In genomic region chr11:100738749-100739148, GRCm38 (mm10) we compare ENCODE assay signal across 8 mouse cellular contexts. TPM values are rescaled to one million over a fixed set of nuclear protein-coding genes. Genes with fewer than 3 reads are reported as not detected.
A peak's percentile ranks its signal among the peaks of the same experiment; 100 is the strongest.
DNase-seq lines count a peak whose midpoint lies in the region; ATAC-seq and TF ChIP-seq lines count a peak whose summit lies in the region.

No protein-coding gene starts in this region.

- WGBS in kidney, embryonic 15.5 days: 17% methylated on average over 5 of the region's 5 CpGs
- WGBS in embryonic facial prominence, embryonic 12.5 days: 20% methylated on average over 5 of the region's 5 CpGs
- WGBS in intestine, embryonic 15.5 days: 19% methylated on average over 5 of the region's 5 CpGs
- WGBS in midbrain, postnatal 0 days: 15% methylated on average over 5 of the region's 5 CpGs

- H3K9me3 ChIP-seq in kidney, embryonic 15.5 days (replicated peaks): no peaks in the 10 kb centered on the region
- H3K9me3 ChIP-seq in embryonic facial prominence, embryonic 12.5 days: no peaks in the 10 kb centered on the region
- no peaks in the 10 kb centered on the region for H3K9me3 ChIP-seq in intestine, embryonic 15.5 days
- H3K9me3 ChIP-seq in midbrain, postnatal 0 days (ENCODE audit: low read length): no peaks in the 10 kb centered on the region

- peak overlapping the region; percentile 18; the same call in 1 of the 2 replicates for H3K9ac ChIP-seq in kidney, embryonic 15.5 days
- H3K9ac ChIP-seq in embryonic facial prominence, embryonic 12.5 days: no peak overlapping the region; the same call in 1 of the 2 replicates
- peak overlapping the region; percentile 57 for H3K9ac ChIP-seq in intestine, embryonic 15.5 days
- peak overlapping the region; percentile 67; the same call in 1 of the 2 replicates for H3K9ac ChIP-seq in midbrain, postnatal 0 days (replicated peaks; ENCODE audit: low read length, poor library complexity, severe bottlenecking)

- H3K4me3 ChIP-seq in kidney, embryonic 15.5 days (replicated peaks): peak overlapping the region; percentile 67
- H3K4me3 ChIP-seq in embryonic facial prominence, embryonic 12.5 days: peak overlapping the region; percentile 87
- H3K4me3 ChIP-seq in intestine, embryonic 15.5 days (replicated peaks): peak overlapping the region; percentile 95
- H3K4me3 ChIP-seq in midbrain, postnatal 0 days (ENCODE audit: low read depth, low read length): peak overlapping the region; percentile 96

- TF ChIP-seq CTCF in midbrain, postnatal 0 days (IDR thresholded peaks at IDR 0.05): no peak

- DNase-seq in kidney, postnatal 36 days: no peak
- no peak for DNase-seq in midbrain, postnatal 0 days (ENCODE audit: low spot score)
- no peak for DNase-seq in ovary, adult 18-20 months (ENCODE audit: low spot score)
- DNase-seq in retina, postnatal 1 day: no peak

- H3K27ac ChIP-seq in kidney, embryonic 15.5 days: no peak overlapping the region
- H3K27ac ChIP-seq in embryonic facial prominence, embryonic 12.5 days: no peak overlapping the region
- H3K27ac ChIP-seq in intestine, embryonic 15.5 days: no peak overlapping the region
- peak overlapping the region; percentile 79 for H3K27ac ChIP-seq in midbrain, postnatal 0 days (ENCODE audit: low read depth, low read length)

- no peaks in the 10 kb centered on the region for H3K27me3 ChIP-seq in kidney, embryonic 15.5 days
- H3K27me3 ChIP-seq in embryonic facial prominence, embryonic 12.5 days: no peaks in the 10 kb centered on the region
- no peaks in the 10 kb centered on the region for H3K27me3 ChIP-seq in intestine, embryonic 15.5 days (replicated peaks)
- H3K27me3 ChIP-seq in midbrain, postnatal 0 days (ENCODE audit: insufficient read depth, low read length): no peaks in the 10 kb centered on the region

- ATAC-seq in kidney, embryonic 15.5 days (replicated peaks; ENCODE audit: low FRiP score): no peak; the same call in 1 of the 2 replicates
- ATAC-seq in embryonic facial prominence, embryonic 12.5 days (ENCODE audit: insufficient number of reproducible peaks, insufficient read depth, low FRiP score, low TSS enrichment): no peak
- ATAC-seq in intestine, embryonic 15.5 days: no peak
- ATAC-seq in midbrain, postnatal 0 days (ENCODE audit: low FRiP score): no peak
- no peak for ATAC-seq in granulocyte monocyte progenitor cell, adult 5-6 weeks (replicated peaks; ENCODE audit: poor library complexity, severe bottlenecking)

- H3K4me1 ChIP-seq in kidney, embryonic 15.5 days: peaks cover 26% of the 10 kb centered on the region
- peaks cover 14% of the 10 kb centered on the region for H3K4me1 ChIP-seq in embryonic facial prominence, embryonic 12.5 days
- H3K4me1 ChIP-seq in intestine, embryonic 15.5 days (replicated peaks): peaks cover 19% of the 10 kb centered on the region
- no peaks in the 10 kb centered on the region for H3K4me1 ChIP-seq in midbrain, postnatal 0 days (ENCODE audit: insufficient read depth, low read length)

- peak overlapping the region; percentile 65 for H3K4me2 ChIP-seq in kidney, embryonic 15.5 days
- H3K4me2 ChIP-seq in embryonic facial prominence, embryonic 12.5 days (replicated peaks): peak overlapping the region; percentile 84
- peak overlapping the region; percentile 82 for H3K4me2 ChIP-seq in intestine, embryonic 15.5 days (replicated peaks)
- H3K4me2 ChIP-seq in midbrain, postnatal 0 days (ENCODE audit: low read depth, low read length, poor library complexity, severe bottlenecking): peak overlapping the region; percentile 54

- no peaks in the 10 kb centered on the region for H3K36me3 ChIP-seq in kidney, embryonic 15.5 days
- no peaks in the 10 kb centered on the region for H3K36me3 ChIP-seq in embryonic facial prominence, embryonic 12.5 days
- no peaks in the 10 kb centered on the region for H3K36me3 ChIP-seq in intestine, embryonic 15.5 days
- H3K36me3 ChIP-seq in midbrain, postnatal 0 days (ENCODE audit: insufficient read depth, low read length): peaks cover 12% of the 10 kb centered on the region

RNA-seq across cellular contexts. Expression of gene Rab5c, which starts 0.7 kb away (rescaled TPM):
- polyA plus RNA-seq in kidney, embryonic 15.5 days (2015; fragmentation: Nextera tagmentation; extraction: Ambion mirVana): 29.5 and 32.3 TPM in 2 replicates
- 18.9 and 26.1 TPM in 2 replicates for polyA plus RNA-seq in embryonic facial prominence, embryonic 12.5 days (2016; fragmentation: Nextera tagmentation; extraction: Ambion mirVana)
- 26.1 and 26.3 TPM in 2 replicates for polyA plus RNA-seq in intestine, embryonic 15.5 days (2015; fragmentation: Nextera tagmentation; extraction: Ambion mirVana)
- total RNA-seq in midbrain, postnatal 0 days (2014; rRNA removed): 218 and 250 TPM in 2 replicates
- 33.8 and 34.4 TPM in 2 replicates for polyA plus RNA-seq in midbrain, postnatal 0 days (2015; fragmentation: Nextera tagmentation; extraction: Ambion mirVana)
- total RNA-seq in granulocyte monocyte progenitor cell, adult 5-6 weeks (2014; fragmentation: Nextera tagmentation): 116 and 132 TPM in 2 replicates
- 103 and 113 TPM in 2 replicates for total RNA-seq in granulocyte monocyte progenitor cell, adult 5-6 weeks (2017)

RNA-seq across cellular contexts. Expression of gene Kcnh4, which starts 21.0 kb away (rescaled TPM):
- 0.10 TPM in 1 of 2 replicates, not detected in the other for polyA plus RNA-seq in kidney, embryonic 15.5 days (2015; fragmentation: Nextera tagmentation; extraction: Ambion mirVana)
- polyA plus RNA-seq in embryonic facial prominence, embryonic 12.5 days (2016; fragmentation: Nextera tagmentation; extraction: Ambion mirVana): 0.46 and 0.55 TPM in 2 replicates
- polyA plus RNA-seq in intestine, embryonic 15.5 days (2015; fragmentation: Nextera tagmentation; extraction: Ambion mirVana): 0.18 and 0.19 TPM in 2 replicates
- total RNA-seq in midbrain, postnatal 0 days (2014; rRNA removed): 13.7 and 19.6 TPM in 2 replicates
- 6.1 and 7.4 TPM in 2 replicates for polyA plus RNA-seq in midbrain, postnatal 0 days (2015; fragmentation: Nextera tagmentation; extraction: Ambion mirVana)
- not detected in 2 replicates for total RNA-seq in granulocyte monocyte progenitor cell, adult 5-6 weeks (2014; fragmentation: Nextera tagmentation)
- not detected in 2 replicates for total RNA-seq in granulocyte monocyte progenitor cell, adult 5-6 weeks (2017)

RNA-seq across cellular contexts. Expression of gene Hcrt, which starts 24.0 kb away (rescaled TPM):
- polyA plus RNA-seq in kidney, embryonic 15.5 days (2015; fragmentation: Nextera tagmentation; extraction: Ambion mirVana): not detected in 2 replicates
- not detected in 2 replicates for polyA plus RNA-seq in embryonic facial prominence, embryonic 12.5 days (2016; fragmentation: Nextera tagmentation; extraction: Ambion mirVana)
- not detected in 2 replicates for polyA plus RNA-seq in intestine, embryonic 15.5 days (2015; fragmentation: Nextera tagmentation; extraction: Ambion mirVana)
- total RNA-seq in midbrain, postnatal 0 days (2014; rRNA removed): 4.5 and 6.7 TPM in 2 replicates
- 5.7 and 16.8 TPM in 2 replicates for polyA plus RNA-seq in midbrain, postnatal 0 days (2015; fragmentation: Nextera tagmentation; extraction: Ambion mirVana)
- not detected in 2 replicates for total RNA-seq in granulocyte monocyte progenitor cell, adult 5-6 weeks (2014; fragmentation: Nextera tagmentation)
- total RNA-seq in granulocyte monocyte progenitor cell, adult 5-6 weeks (2017): not detected in 2 replicates

RNA-seq across cellular contexts. Expression of gene Hspb9, which starts 25.1 kb away (rescaled TPM):
- polyA plus RNA-seq in kidney, embryonic 15.5 days (2015; fragmentation: Nextera tagmentation; extraction: Ambion mirVana): 0.27 TPM in 1 of 2 replicates, not detected in the other
- 0.33 TPM in 1 of 2 replicates, not detected in the other for polyA plus RNA-seq in embryonic facial prominence, embryonic 12.5 days (2016; fragmentation: Nextera tagmentation; extraction: Ambion mirVana)
- polyA plus RNA-seq in intestine, embryonic 15.5 days (2015; fragmentation: Nextera tagmentation; extraction: Ambion mirVana): 0.40 and 0.54 TPM in 2 replicates
- not detected in 2 replicates for total RNA-seq in midbrain, postnatal 0 days (2014; rRNA removed)
- not detected in 2 replicates for polyA plus RNA-seq in midbrain, postnatal 0 days (2015; fragmentation: Nextera tagmentation; extraction: Ambion mirVana)
- total RNA-seq in granulocyte monocyte progenitor cell, adult 5-6 weeks (2014; fragmentation: Nextera tagmentation): not detected in 2 replicates
- total RNA-seq in granulocyte monocyte progenitor cell, adult 5-6 weeks (2017): not detected in 2 replicates

RNA-seq across cellular contexts. Expression of gene Kat2a, which starts 26.5 kb away (rescaled TPM):
- 60.9 and 68.1 TPM in 2 replicates for polyA plus RNA-seq in kidney, embryonic 15.5 days (2015; fragmentation: Nextera tagmentation; extraction: Ambion mirVana)
- 71.2 and 72.4 TPM in 2 replicates for polyA plus RNA-seq in embryonic facial prominence, embryonic 12.5 days (2016; fragmentation: Nextera tagmentation; extraction: Ambion mirVana)
- 48.2 and 51.9 TPM in 2 replicates for polyA plus RNA-seq in intestine, embryonic 15.5 days (2015; fragmentation: Nextera tagmentation; extraction: Ambion mirVana)
- 62.8 and 75.6 TPM in 2 replicates for total RNA-seq in midbrain, postnatal 0 days (2014; rRNA removed)
- 69.9 and 70.0 TPM in 2 replicates for polyA plus RNA-seq in midbrain, postnatal 0 days (2015; fragmentation: Nextera tagmentation; extraction: Ambion mirVana)
- total RNA-seq in granulocyte monocyte progenitor cell, adult 5-6 weeks (2014; fragmentation: Nextera tagmentation): 50.0 and 54.4 TPM in 2 replicates
- 26.0 and 34.5 TPM in 2 replicates for total RNA-seq in granulocyte monocyte progenitor cell, adult 5-6 weeks (2017)
